Mouse (Mus musculus) frontal cortex, postnatal 36 days (tissue): ENCODE measurements around the gene Olfr1099.

Experiments used
- DNase-seq, 2 experiments: peaks; one replicate each; pipeline ENCODE4 v3.0.0; 2022; ENCODE audit warnings: low spot score in 2 of 2

The Olfr1099 gene

GRCm38 (mm10) chr2:86960593-86960992 is at the start of gene Olfr1099:
Gene Olfr1099, minus strand, starts transcription at chr2:86960693.
- no peak for DNase-seq

- no peak for DNase-seq
These were observed 37.6 kb upstream of the Olfr1099 start, which contains the start of gene Olfr1102 for GRCm38 (mm10) chr2:86998098-86998497. Gene Olfr1102, plus strand, starts transcription at chr2:86998398.

GRCm38 (mm10) chr2:86991121-86991520 is 30.6 kb upstream of the Olfr1099 start, which contains the start of gene Olfr1101:
Gene Olfr1101, minus strand, starts transcription at chr2:86991221.
- DNase-seq: no peak

- no peak for DNase-seq
These were observed 19.4 kb upstream of the Olfr1099 start, which contains the start of gene Olfr1100 for GRCm38 (mm10) chr2:86979854-86980253. Gene Olfr1100, minus strand, starts transcription at chr2:86979954.

- DNase-seq: peak; percentile 2 to 34
These were observed 33.9 kb downstream of the Olfr1099 start for GRCm38 (mm10) chr2:86926557-86926956.

- DNase-seq: no peak
These were observed 36.0 kb downstream of the Olfr1099 start, which contains the start of gene Olfr1098 for GRCm38 (mm10) chr2:86924445-86924844. Gene Olfr1098, minus strand, starts transcription at chr2:86924545.

GRCm38 (mm10) chr2:86905647-86906046 is 54.8 kb downstream of the Olfr1099 start:
- DNase-seq: peak in 1 of 2 experiments; percentile 6
